Mouse (Mus musculus) B cell, adult 2 months (primary cell): ENCODE measurements around the gene Med4.
"Not testable (repeated sequence)": the region's sequence is repeated elsewhere in the genome, so short reads cannot be mapped to it uniquely, and the experiment has no call there.

Experiments used
- DNase-seq, 2 experiments: peaks; one replicate each; pipeline ENCODE4 v3.0.0; 2022

The Med4 gene

GRCm38 (mm10) chr14:73502591-73503184 lies 7.1 kb upstream of the Med4 start:
- DNase-seq = no peak

- DNase-seq = no peak
Observed at GRCm38 (mm10) chr14:73503237-73503933, 6.4 kb upstream of the Med4 start.

- no peak for DNase-seq
Observed at GRCm38 (mm10) chr14:73506283-73506682, 3.5 kb upstream of the Med4 start.

GRCm38 (mm10) chr14:73507200-73507599 lies 2.6 kb upstream of the Med4 start:
- DNase-seq = peak; percentile 34 to 45

GRCm38 (mm10) chr14:73507702-73508376 lies 2.0 kb upstream of the Med4 start:
- peak; percentile 32 to 39 for DNase-seq

GRCm38 (mm10) chr14:73508630-73509395 lies 1.0 kb upstream of the Med4 start:
- no peak for DNase-seq

GRCm38 (mm10) chr14:73524136-73524535 lies 14.3 kb downstream of the Med4 start:
- DNase-seq = no peak

GRCm38 (mm10) chr14:73524766-73525448 lies 15.1 kb downstream of the Med4 start, which contains the start of gene Sucla2:
Gene Sucla2, plus strand, starts transcription at chr14:73525319.
- peak; percentile 95 for DNase-seq

- DNase-seq = not testable (repeated sequence)
Observed at GRCm38 (mm10) chr14:73528661-73529060, 18.8 kb downstream of the Med4 start.

GRCm38 (mm10) chr14:73533755-73534465 lies 24.1 kb downstream of the Med4 start:
- no peak for DNase-seq

GRCm38 (mm10) chr14:73535641-73536040 lies 25.8 kb downstream of the Med4 start:
- no peak for DNase-seq

- DNase-seq = no peak
Observed at GRCm38 (mm10) chr14:73543781-73544180, 34.0 kb downstream of the Med4 start.

GRCm38 (mm10) chr14:73547034-73547433 lies 37.2 kb downstream of the Med4 start:
- no peak for DNase-seq

- DNase-seq = no peak
Observed at GRCm38 (mm10) chr14:73548051-73548450, 38.2 kb downstream of the Med4 start, which contains the start of gene Nudt15. Gene Nudt15, minus strand, starts transcription at chr14:73548242.

GRCm38 (mm10) chr14:73550291-73550690 lies 40.5 kb downstream of the Med4 start:
- DNase-seq = no peak

GRCm38 (mm10) chr14:73550732-73551131 lies 40.9 kb downstream of the Med4 start:
- no peak for DNase-seq

- no peak for DNase-seq
Observed at GRCm38 (mm10) chr14:73551164-73551563, 41.3 kb downstream of the Med4 start.

- DNase-seq = peak; percentile 97
Observed at GRCm38 (mm10) chr14:73552341-73553121, 42.7 kb downstream of the Med4 start.

GRCm38 (mm10) chr14:73553122-73553696 lies 43.4 kb downstream of the Med4 start:
- no peak for DNase-seq
